Mouse (Mus musculus) brown adipose tissue, adult 24 weeks (tissue): Measurements from ENCODE around the gene Ccl4. TPM values are rescaled to one million over a fixed set of nuclear protein-coding genes. Genes with fewer than 3 reads are reported as not detected.

Experiments
- polyA plus RNA-seq: library from polyadenylated mRNA; stranded (reverse); fragments of >200 nt; gene quantifications from 2 replicates; pipeline ENCODE4 v1.2.4, GENCODE M21; 2012; ENCODE audit not compliant: missing spikeins, insufficient read depth, insufficient read length

The Ccl4 gene
- polyA plus RNA-seq, 1 experiment = 3.8 TPM

Other genes with a start within 250 kb of the Ccl4 start
- gene Gas2l2, start 233.1 kb upstream of the Ccl4 start, polyA plus RNA-seq = not detected in 2 replicates
- gene 1700020L24Rik, start 224.9 kb upstream of the Ccl4 start, polyA plus RNA-seq = 2.9 TPM in 1 of 2 replicates, not detected in the other
- 5.4 and 6.6 TPM in 2 replicates for gene Mmp28, start 199.5 kb upstream of the Ccl4 start, polyA plus RNA-seq
- gene Taf15, start 189.5 kb upstream of the Ccl4 start, polyA plus RNA-seq = 29.8 and 35.5 TPM in 2 replicates
- not detected in 2 replicates for gene Heatr9, start 140.4 kb upstream of the Ccl4 start, polyA plus RNA-seq
- 3.7 and 4.0 TPM in 2 replicates for gene Ccl5, start 132.1 kb upstream of the Ccl4 start, polyA plus RNA-seq
- gene Ccl9, start 83.9 kb upstream of the Ccl4 start, polyA plus RNA-seq = 11.4 and 13.7 TPM in 2 replicates
- gene Ccl6, start 69.5 kb upstream of the Ccl4 start, polyA plus RNA-seq = 21.1 and 56.5 TPM in 2 replicates
- gene Rpl9-ps1, start 17.0 kb upstream of the Ccl4 start, polyA plus RNA-seq = not detected in 2 replicates
- gene Ccl3, start 13.2 kb upstream of the Ccl4 start, polyA plus RNA-seq = 1.5 and 4.1 TPM in 2 replicates
- 15.5 and 20.8 TPM in 2 replicates for gene Wfdc17, start 41.4 kb downstream of the Ccl4 start, polyA plus RNA-seq
- gene Wfdc18, start 46.4 kb downstream of the Ccl4 start, polyA plus RNA-seq = not detected in 2 replicates
- 5.5 and 18.4 TPM in 2 replicates for gene Wfdc21, start 84.4 kb downstream of the Ccl4 start, polyA plus RNA-seq
- 6.1 and 6.5 TPM in 2 replicates for gene Heatr6, start 91.1 kb downstream of the Ccl4 start, polyA plus RNA-seq
- not detected in 2 replicates for gene Hnf1b, start 187.5 kb downstream of the Ccl4 start, polyA plus RNA-seq